ENCODE assay signal across 14 mouse cellular contexts in genomic region chr9:75905497-75905896, GRCm38 (mm10).
DNase-seq lines count a peak whose midpoint lies in the region; ATAC-seq and TF ChIP-seq lines count a peak whose summit lies in the region.
"Had no signal": no experiment of that assay in that cellular context is flagged by ENCODE, and none has a peak within 500 bp of the region (broad histone marks: within the 10 kb centered on the region; RNA-seq: fewer than 3 reads in every experiment).

No protein-coding gene starts in this region.

- no peaks in the 10 kb centered on the region for H3K4me1 ChIP-seq in liver, embryonic 11.5 days (replicated peaks; ENCODE audit: control insufficient read depth, insufficient read depth, low read length)
- no peaks in the 10 kb centered on the region for H3K4me1 ChIP-seq in cortical plate, adult 2 months (ENCODE audit: control insufficient read depth, insufficient read depth, low read length)
- H3K4me1 ChIP-seq: neural tube, embryonic 12.5 days had no signal

- no peak for ATAC-seq in liver, embryonic 11.5 days (replicated peaks; ENCODE audit: low FRiP score)
- ATAC-seq: forebrain, embryonic 16.5 days had no signal

- peak; percentile 21; the same call in 1 of the 2 replicates for TF ChIP-seq CTCF in cortical plate, adult 2 months (IDR thresholded peaks at IDR 0.05; ENCODE audit: extremely low read depth, insufficient read depth, low read length)

- H3K4me3 ChIP-seq in liver, embryonic 11.5 days (ENCODE audit: low read depth, low read length): no peak overlapping the region
- H3K4me3 ChIP-seq in cortical plate, adult 2 months (ENCODE audit: insufficient read depth, low read length): no peak overlapping the region
- H3K4me3 ChIP-seq: lung, embryonic 15.5 days; neural tube, embryonic 12.5 days had no signal

- H3K27me3 ChIP-seq in liver, embryonic 11.5 days (replicated peaks; ENCODE audit: control insufficient read depth, insufficient read depth, low read length): no peaks in the 10 kb centered on the region
- H3K27me3 ChIP-seq: lung, embryonic 15.5 days; neural tube, embryonic 12.5 days had no signal

- H3K27ac ChIP-seq in liver, embryonic 11.5 days (ENCODE audit: low read depth, low read length): no peak overlapping the region
- H3K27ac ChIP-seq in cortical plate, adult 2 months (ENCODE audit: insufficient read depth, low read length): no peak overlapping the region
- H3K27ac ChIP-seq: lung, embryonic 15.5 days; neural tube, embryonic 12.5 days had no signal

- peak; percentile 39 to 56 for DNase-seq in cerebellum, postnatal 14 days
- no peak for DNase-seq in cerebellum, adult 11-12 months
- DNase-seq in liver: peak; percentile 15
- DNase-seq in liver, embryonic 11.5 days (ENCODE audit: low spot score): no peak
- DNase-seq in retina, embryonic 14.5 days (ENCODE audit: low spot score): peak; percentile 36
- no peak for DNase-seq in thymus, postnatal 14 days
- DNase-seq in thymus, postnatal 4 days: no peak
- DNase-seq: cerebellum, adult 9-10 months; layer of hippocampus, adult 9-11 months; thymus, postnatal 36 days had no signal

- no peaks in the 10 kb centered on the region for H3K36me3 ChIP-seq in liver, embryonic 11.5 days (ENCODE audit: control insufficient read depth, insufficient read depth, low read length)
- H3K36me3 ChIP-seq: neural tube, embryonic 12.5 days had no signal

- no peak overlapping the region for H3K9ac ChIP-seq in liver, embryonic 11.5 days (ENCODE audit: low read depth, low read length)
- H3K9ac ChIP-seq: lung, embryonic 15.5 days; neural tube, embryonic 12.5 days had no signal

- H3K9me3 ChIP-seq in liver, embryonic 11.5 days (ENCODE audit: control insufficient read depth, low read length): no peaks in the 10 kb centered on the region
- H3K9me3 ChIP-seq: lung, embryonic 15.5 days; neural tube, embryonic 12.5 days had no signal

- no peak overlapping the region for H3K4me2 ChIP-seq in liver, embryonic 11.5 days
- H3K4me2 ChIP-seq: lung, embryonic 15.5 days; neural tube, embryonic 12.5 days had no signal

- WGBS in liver, embryonic 11.5 days: 46% methylated on average over 2 of the region's 2 CpGs

- no peak for TF ChIP-seq POLR2A in cortical plate, adult 2 months (IDR thresholded peaks at IDR 0.05; ENCODE audit: extremely low read depth, insufficient read depth, low read length)

Comparison
In these comparisons a context has a peak if more than half of its experiments do, and no peak if none do; other contexts are left out.
1. DNase-seq: peak in cerebellum, postnatal 14 days (2 of 2), liver (single experiment) and retina, embryonic 14.5 days (single experiment); none in cerebellum, adult 11-12 months (single experiment), liver, embryonic 11.5 days (single experiment), thymus, postnatal 14 days (single experiment) and thymus, postnatal 4 days (single experiment).